Mouse (Mus musculus) heart, adult 2 months (tissue): Measurements from ENCODE around the gene Zfp831. TPM values are rescaled to one million over a fixed set of nuclear protein-coding genes. Genes with fewer than 3 reads are reported as not detected.

Experiments
- DNase-seq, 2 experiments: peaks; one replicate each; pipeline ENCODE4 v3.0.0; 2021
- H3K27ac ChIP-seq: fragments of 200-600 bp; 2 replicates; pipeline ENCODE4 v1.8.1; 2022
- H3K27me3 ChIP-seq: fragments of 200-500 bp; 2 replicates; pipeline ENCODE4 v1.6.1; 2012; ENCODE audit warnings: mild to moderate bottlenecking, low read length, inconsistent platforms, mixed read lengths; ENCODE audit not compliant: control insufficient read depth, insufficient read depth
- H3K36me3 ChIP-seq: fragments of 200-500 bp; 2 replicates; pipeline ENCODE4 v1.6.1; 2012; ENCODE audit warnings: low read length, inconsistent platforms; ENCODE audit not compliant: control insufficient read depth, insufficient read depth
- H3K4me1 ChIP-seq: fragments of 200-500 bp; 2 replicates; pipeline ENCODE4 v1.6.1; 2011; ENCODE audit warnings: low read length; ENCODE audit not compliant: control insufficient read depth, insufficient read depth
- H3K4me3 ChIP-seq: fragments of 200-600 bp; 2 replicates; pipeline ENCODE4 v1.8.1; 2022
- H3K79me2 ChIP-seq: fragments of 200-500 bp; replicated peaks from 2 replicates; pipeline ENCODE4 v1.6.1; 2012; ENCODE audit warnings: mild to moderate bottlenecking, inconsistent platforms, low read length, moderate library complexity, mixed read lengths; ENCODE audit not compliant: control insufficient read depth, insufficient read depth
- H3K9ac ChIP-seq: fragments of 200-500 bp; 2 replicates; pipeline ENCODE4 v1.6.1; 2012; ENCODE audit warnings: low read depth, mild to moderate bottlenecking, control low read depth, inconsistent platforms, low read length, mixed read lengths
- CTCF ChIP-seq: fragments of 200-600 bp; IDR thresholded peaks from 2 replicates; pipeline ENCODE4 v1.8.1; 2022; ENCODE audit warnings: antibody characterized with exemption, mild to moderate bottlenecking, moderate library complexity
- EP300 ChIP-seq: fragments of 200-500 bp; IDR thresholded peaks from 2 replicates; pipeline ENCODE4 v1.6.1; 2011; ENCODE audit warnings: low read depth, low read length, control low read depth; ENCODE audit not compliant: insufficient read depth
- POLR2A ChIP-seq: fragments of 200-500 bp; IDR thresholded peaks from 2 replicates; pipeline ENCODE4 v1.6.1; 2011; ENCODE audit warnings: mild to moderate bottlenecking, low read depth, low read length, control low read depth; ENCODE audit not compliant: insufficient read depth
- WGBS: fragments of 180-500 bp; shearing (Covaris S2); methylation state at CpG from one replicate; pipeline ENCODE4 v1.1.7; 2018; 5-methylcytosine and 5-hydroxymethylcytosine counted together
- intact Hi-C: fragments of 180-260 bp; cut with DNase I; formaldehyde crosslinking; loops from one replicate; pipeline ENCODE4 v1.15.1; 2025
- long read RNA-seq: library from polyadenylated mRNA; stranded (forward); transcript quantifications from one replicate; pipeline ENCODE4 v2.0.0, GENCODE M21; 2021
- polyA plus RNA-seq: library from polyadenylated mRNA; depleted of rRNA; stranded (reverse); fragments of >200 nt; gene quantifications from 2 replicates; pipeline ENCODE4 v1.2.3, GENCODE M21; 2012; rRNA removed
- total RNA-seq, 2 experiments: library from RNA; stranded (reverse); gene quantifications; 2 replicates each; pipeline ENCODE4 v1.2.3; 2021

Zfp831 gene
- total RNA-seq (under 1 TPM; 0.08 to 0.11 TPM), polyA plus RNA-seq (0.03 and 0.10 TPM in 2 replicates)
- long read RNA-seq = 0 reads

DNA sequence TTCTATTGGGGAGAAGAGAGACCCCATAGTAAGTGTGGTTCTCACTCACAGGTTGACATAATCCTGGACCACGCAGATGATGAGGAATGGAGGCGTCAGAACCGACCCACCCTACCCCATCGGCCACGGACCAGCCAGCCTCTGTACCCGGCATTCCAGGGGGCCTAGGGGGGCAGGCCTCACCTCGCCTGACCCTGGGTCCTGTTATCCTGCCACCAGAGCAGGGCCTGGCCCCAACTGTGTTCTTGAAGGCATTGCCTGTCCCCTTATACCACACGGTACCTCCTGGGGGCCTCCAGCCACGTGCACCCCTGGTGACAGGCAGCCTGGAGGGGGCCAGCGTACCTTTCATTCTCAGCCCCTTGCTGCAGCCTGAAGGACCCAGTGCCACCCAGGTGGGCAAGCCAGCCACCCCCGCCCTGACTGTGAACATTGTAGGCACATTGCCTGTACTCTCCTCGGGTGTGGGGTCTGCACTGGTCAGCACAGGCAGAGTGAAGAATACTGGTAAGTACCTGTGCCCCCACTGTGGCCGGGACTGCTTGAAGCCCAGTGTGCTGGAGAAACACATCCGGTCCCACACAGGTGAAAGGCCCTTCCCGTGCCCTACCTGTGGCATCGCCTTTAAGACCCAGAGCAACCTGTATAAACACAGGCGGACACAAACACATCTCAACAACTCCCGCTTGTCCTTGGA, at the start of gene Zfp831:
Zfp831 (plus strand) TSS at position 87 of the 697 bp plus-strand sequence.
- TF ChIP-seq EP300 (no peak), CTCF (no peak), POLR2A (no peak)
- Histone ChIP-seq H3K79me2 (no peaks in the 10 kb centered on the region), H3K27ac (no peak within 1 kb of the TSS)

GRCm38 (mm10) chr2:174594965-174595364, 48.4 kb upstream of the Zfp831 start:
- 77% methylated on average over 9 of the region's 9 CpGs for WGBS
- no peaks in the 10 kb centered on the region for H3K79me2 ChIP-seq

More for the DNA sequence above, at the start of gene Zfp831:
- no peak for DNase-seq
- Histone ChIP-seq H3K27me3 (no peaks in the 10 kb centered on the region), H3K36me3 (no peaks in the 10 kb centered on the region), H3K9ac (no peak within 1 kb of the TSS), H3K4me3 (no peak within 1 kb of the TSS), H3K4me1 (no peaks in the 10 kb centered on the region)
- WGBS = 81% methylated on average over 18 of the region's 18 CpGs
- intact Hi-C loops = no loop called here

GRCm38 (mm10) chr2:174595611-174596010, 47.7 kb upstream of the Zfp831 start:
- Histone ChIP-seq H3K79me2 (no peaks in the 10 kb centered on the region), H3K4me1 (peaks cover 9% of the 10 kb centered on the region), H3K27me3 (no peaks in the 10 kb centered on the region), H3K9ac (no peak overlapping the region), H3K4me3 (no peak overlapping the region), H3K27ac (no peak overlapping the region), H3K36me3 (no peaks in the 10 kb centered on the region)
- intact Hi-C loops = no loop called here
- TF ChIP-seq EP300 = no peak
- 72% methylated on average over 2 of the region's 2 CpGs for WGBS
- no peak for DNase-seq

More at GRCm38 (mm10) chr2:174594965-174595364, 48.4 kb upstream of the Zfp831 start:
- no peak overlapping the region for H3K9ac ChIP-seq
- no peak overlapping the region for H3K27ac ChIP-seq
- TF ChIP-seq CTCF = no peak
- no peak for TF ChIP-seq EP300
- no peak for TF ChIP-seq POLR2A
- peaks cover 8% of the 10 kb centered on the region for H3K4me1 ChIP-seq
- no peak overlapping the region for H3K4me3 ChIP-seq
- no peaks in the 10 kb centered on the region for H3K27me3 ChIP-seq
- no peak for DNase-seq
- intact Hi-C loops = no loop called here
- no peaks in the 10 kb centered on the region for H3K36me3 ChIP-seq

- peaks cover 9% of the 10 kb centered on the region for H3K4me1 ChIP-seq
- intact Hi-C loops = no loop called here
- WGBS = 92% methylated on average over 15 of the region's 15 CpGs
- no peak overlapping the region for H3K9ac ChIP-seq
- no peak overlapping the region for H3K27ac ChIP-seq
- TF ChIP-seq CTCF (no peak), EP300 (no peak), POLR2A (no peak)
- DNase-seq = no peak
- no peak overlapping the region for H3K4me3 ChIP-seq
- H3K27me3 ChIP-seq = no peaks in the 10 kb centered on the region
- H3K79me2 ChIP-seq = no peaks in the 10 kb centered on the region
- H3K36me3 ChIP-seq = no peaks in the 10 kb centered on the region
These were observed 46.9 kb upstream of the Zfp831 start for GRCm38 (mm10) chr2:174596457-174596856.

- no peak overlapping the region for H3K4me3 ChIP-seq
- intact Hi-C loops = no loop called here
- 53% methylated on average over 12 of the region's 12 CpGs for WGBS
- no peak overlapping the region for H3K9ac ChIP-seq
- no peaks in the 10 kb centered on the region for H3K36me3 ChIP-seq
- DNase-seq = no peak
- no peaks in the 10 kb centered on the region for H3K27me3 ChIP-seq
- H3K4me1 ChIP-seq = peaks cover 12% of the 10 kb centered on the region
- no peak for TF ChIP-seq EP300
- TF ChIP-seq POLR2A = no peak
- TF ChIP-seq CTCF = no peak
- H3K27ac ChIP-seq = no peak overlapping the region
- H3K79me2 ChIP-seq = no peaks in the 10 kb centered on the region
These were observed 44.9 kb upstream of the Zfp831 start for GRCm38 (mm10) chr2:174598451-174598850.

DNA sequence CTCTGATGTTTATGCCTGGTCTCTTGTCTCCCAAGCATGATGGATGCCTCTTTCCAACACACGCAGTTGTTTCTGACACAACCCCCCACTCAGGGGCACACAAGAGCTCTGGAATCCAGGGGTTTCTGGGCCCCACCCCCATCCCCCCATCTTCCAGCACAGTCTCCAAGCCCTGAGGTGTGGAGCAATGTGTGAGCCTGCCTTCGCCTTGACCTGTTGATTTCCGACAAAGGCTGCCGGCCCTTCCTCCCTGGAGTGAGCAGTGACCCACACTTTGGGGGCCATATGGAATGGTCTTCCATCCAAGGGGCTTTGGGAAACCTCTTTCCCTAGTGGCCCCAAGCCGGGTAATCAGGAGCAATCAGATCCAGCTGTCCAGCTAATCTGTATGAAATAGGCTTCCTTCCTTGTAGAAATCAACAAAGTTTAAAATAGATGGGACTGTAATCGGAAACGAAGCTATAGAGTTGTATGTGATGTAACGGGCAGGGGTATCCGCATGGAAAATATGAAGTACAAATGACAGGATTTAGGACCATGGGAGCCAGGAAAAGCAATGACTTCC, 44.2 kb upstream of the Zfp831 start:
- TF ChIP-seq POLR2A = no peak
- no peak for TF ChIP-seq EP300
- no peak for TF ChIP-seq CTCF

More for the DNA sequence above, 44.2 kb upstream of the Zfp831 start:
- Histone ChIP-seq H3K36me3 (no peaks in the 10 kb centered on the region), H3K27me3 (no peaks in the 10 kb centered on the region), H3K79me2 (no peaks in the 10 kb centered on the region), H3K4me3 (no peak overlapping the region), H3K9ac (no peak overlapping the region), H3K4me1 (peaks cover 12% of the 10 kb centered on the region), H3K27ac (no peak overlapping the region; the same call in 1 of the 2 replicates)
- WGBS = 45% methylated on average over 9 of the region's 9 CpGs
- intact Hi-C loops = no loop called here
- no peak for DNase-seq
